Mouse (Mus musculus): ENCODE measurements around the gene Ndrg3. TPM values are rescaled to one million over a fixed set of nuclear protein-coding genes. Genes with fewer than 3 reads are reported as not detected.
A peak's percentile ranks its signal among the peaks of the same experiment; 100 is the strongest.
"Not testable (repeated sequence)": the region's sequence is repeated elsewhere in the genome, so short reads cannot be mapped to it uniquely, and the experiment has no call there.

Ndrg3 gene
- polyA plus RNA-seq, 1 experiment from 2014 or later = 43.3 TPM

GRCm38 (mm10) chr2:156925611-156926010, 66.2 kb downstream of the Ndrg3 start:
- not testable (repeated sequence) for H3K27ac ChIP-seq (replicated peaks; ENCODE audit: low read depth, low read length); H3K27me3 ChIP-seq (replicated peaks; ENCODE audit: control insufficient read depth, insufficient read depth, low read length); DNase-seq (ENCODE audit: low spot score); H3K9me3 ChIP-seq (ENCODE audit: control insufficient read depth, low read length); H3K4me2 ChIP-seq (ENCODE audit: low read depth, low read length); ATAC-seq (ENCODE audit: low read depth); H3K9ac ChIP-seq (ENCODE audit: low read depth, low read length); H3K4me3 ChIP-seq (ENCODE audit: low read depth, low read length); H3K4me1 ChIP-seq (ENCODE audit: control insufficient read depth, insufficient read depth, low read length)
- 77% methylated on average over 3 of the region's 3 CpGs for WGBS
- H3K36me3 ChIP-seq (ENCODE audit: control insufficient read depth, insufficient read depth, low read length) = peaks cover 22% of the 10 kb centered on the region

GRCm38 (mm10) chr2:156925075-156925474, 66.8 kb downstream of the Ndrg3 start:
- H3K4me2 ChIP-seq (ENCODE audit: low read depth, low read length); H3K9me3 ChIP-seq (ENCODE audit: control insufficient read depth, low read length); H3K27me3 ChIP-seq (replicated peaks; ENCODE audit: control insufficient read depth, insufficient read depth, low read length); H3K4me3 ChIP-seq (ENCODE audit: low read depth, low read length); H3K4me1 ChIP-seq (ENCODE audit: control insufficient read depth, insufficient read depth, low read length); H3K9ac ChIP-seq (ENCODE audit: low read depth, low read length): not testable (repeated sequence)
- DNase-seq (ENCODE audit: low spot score) = peak; percentile 5
- Histone ChIP-seq H3K27ac (replicated peaks; ENCODE audit: low read depth, low read length) (0 out of 2 replicates have a peak overlapping the region, but pooled peaks have one; percentile 39), H3K36me3 (ENCODE audit: control insufficient read depth, insufficient read depth, low read length) (peaks cover 20% of the 10 kb centered on the region)
- ATAC-seq (ENCODE audit: low read depth) = 0 out of 2 replicates have a peak, but pooled peaks have one; percentile 30
- WGBS = 78% methylated on average over 4 of the region's 4 CpGs

DNA sequence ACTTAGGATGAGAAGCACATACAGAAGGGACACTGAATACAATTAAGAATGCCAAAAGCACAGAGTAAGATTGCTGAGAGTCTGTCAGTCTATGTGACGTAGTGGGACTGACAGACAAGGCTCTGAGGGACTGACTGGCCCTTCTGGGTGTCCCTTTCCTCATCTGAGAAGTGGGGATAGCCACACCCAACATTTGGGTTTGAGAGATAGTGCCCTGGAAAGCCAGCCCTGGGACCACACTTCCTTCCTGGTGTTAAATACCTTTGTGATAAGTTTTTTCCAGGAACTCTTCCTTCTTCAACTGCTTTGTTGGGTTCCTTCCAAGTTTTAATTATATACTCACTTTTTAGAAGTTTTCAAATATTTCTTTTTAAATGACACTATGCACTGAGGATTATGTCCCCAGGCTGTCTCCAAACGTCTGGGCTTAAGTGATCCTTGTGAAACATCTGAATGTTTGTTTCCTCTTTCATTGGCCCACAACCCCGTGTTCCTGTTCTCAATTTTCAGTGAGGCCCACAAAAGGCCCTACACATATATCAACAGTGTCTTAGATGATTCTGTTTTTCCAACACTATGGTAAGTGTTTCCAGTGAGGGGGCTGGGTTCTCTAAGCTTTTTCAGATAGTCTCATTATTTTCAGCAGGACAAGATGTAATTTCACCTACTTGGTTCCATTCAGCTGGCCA, 67.5 kb downstream of the Ndrg3 start:
- no peaks in the 10 kb centered on the region for H3K9me3 ChIP-seq (ENCODE audit: control insufficient read depth, low read length)
- WGBS = 30% methylated on average over 3 of the region's 3 CpGs
- DNase-seq (ENCODE audit: low spot score) = peak; percentile 56
- 0 out of 2 replicates have a peak overlapping the region, but pooled peaks have one; percentile 39 for H3K27ac ChIP-seq (replicated peaks; ENCODE audit: low read depth, low read length)
- H3K27me3 ChIP-seq (replicated peaks; ENCODE audit: control insufficient read depth, insufficient read depth, low read length) = no peaks in the 10 kb centered on the region
- ATAC-seq (ENCODE audit: low read depth) = 0 out of 2 replicates have a peak, but pooled peaks have one; percentile 41
- no peak overlapping the region for H3K4me2 ChIP-seq (ENCODE audit: low read depth, low read length)
- peaks cover 10% of the 10 kb centered on the region; the same call in 1 of the 2 replicates for H3K4me1 ChIP-seq (ENCODE audit: control insufficient read depth, insufficient read depth, low read length)
- H3K4me3 ChIP-seq (ENCODE audit: low read depth, low read length) = no peak overlapping the region
- peaks cover 20% of the 10 kb centered on the region for H3K36me3 ChIP-seq (ENCODE audit: control insufficient read depth, insufficient read depth, low read length)
- no peak overlapping the region for H3K9ac ChIP-seq (ENCODE audit: low read depth, low read length)

GRCm38 (mm10) chr2:156923057-156923456, 68.8 kb downstream of the Ndrg3 start:
- H3K36me3 ChIP-seq (ENCODE audit: control insufficient read depth, insufficient read depth, low read length) = peaks cover 12% of the 10 kb centered on the region
- H3K4me1 ChIP-seq (ENCODE audit: control insufficient read depth, insufficient read depth, low read length) = peaks cover 10% of the 10 kb centered on the region; the same call in 1 of the 2 replicates
- H3K9me3 ChIP-seq (ENCODE audit: control insufficient read depth, low read length) = no peaks in the 10 kb centered on the region
- H3K4me3 ChIP-seq (ENCODE audit: low read depth, low read length) = no peak overlapping the region
- ATAC-seq (ENCODE audit: low read depth) (no peak), DNase-seq (ENCODE audit: low spot score) (no peak)
- no peak overlapping the region for H3K9ac ChIP-seq (ENCODE audit: low read depth, low read length)
- no peaks in the 10 kb centered on the region for H3K27me3 ChIP-seq (replicated peaks; ENCODE audit: control insufficient read depth, insufficient read depth, low read length)
- H3K4me2 ChIP-seq (ENCODE audit: low read depth, low read length) = no peak overlapping the region
- H3K27ac ChIP-seq (replicated peaks; ENCODE audit: low read depth, low read length) = no peak overlapping the region
- 89% methylated on average over 5 of the region's 5 CpGs for WGBS

- no peak overlapping the region for H3K9ac ChIP-seq (ENCODE audit: low read depth, low read length)
- WGBS = 46% methylated on average over 2 of the region's 2 CpGs
- DNase-seq (ENCODE audit: low spot score) (no peak), ATAC-seq (ENCODE audit: low read depth) (no peak)
- H3K4me3 ChIP-seq (ENCODE audit: low read depth, low read length) = no peak overlapping the region
- no peaks in the 10 kb centered on the region for H3K27me3 ChIP-seq (replicated peaks; ENCODE audit: control insufficient read depth, insufficient read depth, low read length)
- H3K27ac ChIP-seq (replicated peaks; ENCODE audit: low read depth, low read length) = no peak overlapping the region
- H3K4me1 ChIP-seq (ENCODE audit: control insufficient read depth, insufficient read depth, low read length) = peaks cover 9% of the 10 kb centered on the region; the same call in 1 of the 2 replicates
- no peak overlapping the region for H3K4me2 ChIP-seq (ENCODE audit: low read depth, low read length)
- H3K36me3 ChIP-seq (ENCODE audit: control insufficient read depth, insufficient read depth, low read length) = no peaks in the 10 kb centered on the region
- H3K9me3 ChIP-seq (ENCODE audit: control insufficient read depth, low read length) = no peaks in the 10 kb centered on the region
Observed at GRCm38 (mm10) chr2:156919796-156920195, 72.1 kb downstream of the Ndrg3 start.

GRCm38 (mm10) chr2:156919191-156919590, 72.7 kb downstream of the Ndrg3 start:
- H3K27ac ChIP-seq (replicated peaks; ENCODE audit: low read depth, low read length); H3K36me3 ChIP-seq (ENCODE audit: control insufficient read depth, insufficient read depth, low read length); ATAC-seq (ENCODE audit: low read depth); H3K4me2 ChIP-seq (ENCODE audit: low read depth, low read length); H3K4me3 ChIP-seq (ENCODE audit: low read depth, low read length); H3K9me3 ChIP-seq (ENCODE audit: control insufficient read depth, low read length); H3K27me3 ChIP-seq (replicated peaks; ENCODE audit: control insufficient read depth, insufficient read depth, low read length); H3K9ac ChIP-seq (ENCODE audit: low read depth, low read length); DNase-seq (ENCODE audit: low spot score); H3K4me1 ChIP-seq (ENCODE audit: control insufficient read depth, insufficient read depth, low read length): not testable (repeated sequence)
- 93% methylated on average over 11 of the region's 11 CpGs for WGBS

GRCm38 (mm10) chr2:156918562-156918961, 73.3 kb downstream of the Ndrg3 start:
- H3K36me3 ChIP-seq (ENCODE audit: control insufficient read depth, insufficient read depth, low read length) = no peaks in the 10 kb centered on the region
- no peak overlapping the region for H3K9ac ChIP-seq (ENCODE audit: low read depth, low read length)
- H3K27ac ChIP-seq (replicated peaks; ENCODE audit: low read depth, low read length) = no peak overlapping the region
- ATAC-seq (ENCODE audit: low read depth) (no peak), DNase-seq (ENCODE audit: low spot score) (peak; percentile 43)
- no peaks in the 10 kb centered on the region for H3K27me3 ChIP-seq (replicated peaks; ENCODE audit: control insufficient read depth, insufficient read depth, low read length)
- H3K4me3 ChIP-seq (ENCODE audit: low read depth, low read length) = no peak overlapping the region
- 54% methylated on average over 4 of the region's 4 CpGs for WGBS
- no peaks in the 10 kb centered on the region for H3K4me1 ChIP-seq (ENCODE audit: control insufficient read depth, insufficient read depth, low read length)
- H3K4me2 ChIP-seq (ENCODE audit: low read depth, low read length) = no peak overlapping the region
- H3K9me3 ChIP-seq (ENCODE audit: control insufficient read depth, low read length) = no peaks in the 10 kb centered on the region

DNA sequence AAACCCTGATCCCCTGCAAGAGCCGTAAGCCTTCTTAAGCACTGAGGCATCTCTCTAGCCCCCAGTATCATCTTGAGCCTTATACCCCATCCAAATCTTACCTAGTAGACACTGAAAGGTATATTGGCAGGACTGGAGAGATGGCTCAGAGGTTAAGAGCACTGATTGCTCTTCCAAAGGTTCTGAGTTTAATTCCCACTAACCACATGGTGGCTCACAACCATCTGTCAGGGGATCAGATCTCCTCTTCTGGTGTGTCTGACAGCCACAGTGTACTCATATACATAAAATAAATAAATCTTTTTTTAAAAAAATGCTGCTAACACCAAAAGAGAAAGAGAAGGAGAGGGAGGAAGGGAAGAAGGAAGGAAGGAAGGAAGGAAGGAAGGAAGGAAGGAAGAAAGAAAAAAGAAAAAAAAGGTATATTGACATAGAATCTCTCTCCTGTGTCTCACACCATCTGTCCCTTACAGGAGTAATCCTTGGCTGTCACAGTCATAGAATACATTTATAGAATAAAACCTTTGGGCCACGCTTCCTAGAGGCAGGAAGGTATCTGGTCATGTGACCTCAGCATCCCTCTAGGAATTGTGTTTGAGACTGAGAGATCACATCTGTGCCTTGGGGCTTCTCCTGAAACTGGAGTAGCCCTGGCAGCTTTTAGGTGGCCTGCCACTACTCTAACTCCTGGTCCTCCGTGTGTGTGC, 75.3 kb downstream of the Ndrg3 start:
- no peak overlapping the region for H3K4me3 ChIP-seq (ENCODE audit: low read depth, low read length)
- H3K4me1 ChIP-seq (ENCODE audit: control insufficient read depth, insufficient read depth, low read length) = no peaks in the 10 kb centered on the region
- H3K27ac ChIP-seq (replicated peaks; ENCODE audit: low read depth, low read length) = no peak overlapping the region
- no peaks in the 10 kb centered on the region for H3K9me3 ChIP-seq (ENCODE audit: control insufficient read depth, low read length)
- H3K36me3 ChIP-seq (ENCODE audit: control insufficient read depth, insufficient read depth, low read length) = no peaks in the 10 kb centered on the region
- H3K4me2 ChIP-seq (ENCODE audit: low read depth, low read length) = no peak overlapping the region
- DNase-seq (ENCODE audit: low spot score) (no peak), ATAC-seq (ENCODE audit: low read depth) (no peak)
- WGBS = 82% methylated on average over 3 of the region's 3 CpGs
- H3K27me3 ChIP-seq (replicated peaks; ENCODE audit: control insufficient read depth, insufficient read depth, low read length) = no peaks in the 10 kb centered on the region
- no peak overlapping the region for H3K9ac ChIP-seq (ENCODE audit: low read depth, low read length)
